Mouse (Mus musculus) skeletal muscle tissue, adult 2 months (tissue): ENCODE results near the gene Usp15.
A peak's percentile ranks its signal among the peaks of the same experiment; 100 is the strongest.
"Not testable (repeated sequence)": the region's sequence is repeated elsewhere in the genome, so short reads cannot be mapped to it uniquely, and the experiment has no call there.

Experiments
- DNase-seq: peaks from one replicate; pipeline ENCODE4 v3.0.0-alpha.2; 2012; ENCODE audit warnings: low read depth, low spot score

Usp15 gene

GRCm38 (mm10) chr10:123196835-123197559 is at the start of gene Usp15:
Gene Usp15 (minus strand): TSS chr10:123196995.
- peak; percentile 79 for DNase-seq

GRCm38 (mm10) chr10:123229420-123229819 is 32.6 kb upstream of the Usp15 start:
- no peak for DNase-seq

GRCm38 (mm10) chr10:123222785-123223184 is 26.0 kb upstream of the Usp15 start:
- DNase-seq = no peak

GRCm38 (mm10) chr10:123209517-123209916 is 12.7 kb upstream of the Usp15 start:
- no peak for DNase-seq

GRCm38 (mm10) chr10:123208336-123208735 is 11.5 kb upstream of the Usp15 start:
- DNase-seq = no peak

- peak; percentile 61 for DNase-seq
Observed at GRCm38 (mm10) chr10:123206074-123206473, 9.3 kb upstream of the Usp15 start.

GRCm38 (mm10) chr10:123205364-123205763 is 8.6 kb upstream of the Usp15 start:
- not testable (repeated sequence) for DNase-seq

GRCm38 (mm10) chr10:123201981-123202758 is 5.4 kb upstream of the Usp15 start:
- DNase-seq = no peak

GRCm38 (mm10) chr10:123201436-123201835 is 4.6 kb upstream of the Usp15 start:
- no peak for DNase-seq

- no peak for DNase-seq
Observed at GRCm38 (mm10) chr10:123200996-123201395, 4.2 kb upstream of the Usp15 start.

GRCm38 (mm10) chr10:123200320-123200659 is 3.5 kb upstream of the Usp15 start:
- no peak for DNase-seq

- no peak for DNase-seq
Observed at GRCm38 (mm10) chr10:123199615-123200319, 3.0 kb upstream of the Usp15 start.

- DNase-seq = no peak
Observed at GRCm38 (mm10) chr10:123199119-123199518, 2.3 kb upstream of the Usp15 start.

GRCm38 (mm10) chr10:123198183-123198582 is 1.4 kb upstream of the Usp15 start:
- DNase-seq = no peak

GRCm38 (mm10) chr10:123195961-123196834 is 597 bp downstream of the Usp15 start:
- peak; percentile 23 for DNase-seq

- DNase-seq = no peak
Observed at GRCm38 (mm10) chr10:123195501-123195900, 1.3 kb downstream of the Usp15 start.

GRCm38 (mm10) chr10:123191038-123191437 is 5.8 kb downstream of the Usp15 start:
- DNase-seq = no peak

- no peak for DNase-seq
Observed at GRCm38 (mm10) chr10:123187337-123187736, 9.5 kb downstream of the Usp15 start.

GRCm38 (mm10) chr10:123185907-123186306 is 10.9 kb downstream of the Usp15 start:
- no peak for DNase-seq

- DNase-seq = no peak
Observed at GRCm38 (mm10) chr10:123183743-123184142, 13.1 kb downstream of the Usp15 start.

- peak; percentile 64 for DNase-seq
Observed at GRCm38 (mm10) chr10:123183243-123183642, 13.6 kb downstream of the Usp15 start.
